Mouse (Mus musculus) gastrocnemius, postnatal 36 days (tissue): Measurements from ENCODE around the gene Fam117a. TPM values are rescaled to one million over a fixed set of nuclear protein-coding genes. Genes with fewer than 3 reads are reported as not detected.

Experiments used
- DNase-seq, 2 experiments: peaks; one replicate each; pipeline ENCODE4 v3.0.0; 2022
- intact Hi-C: fragments of 180-260 bp; cut with DNase I; formaldehyde crosslinking; loops from one replicate; pipeline ENCODE4 v1.15.1; 2025
- total RNA-seq, 2 experiments: library from RNA; stranded (reverse); gene quantifications; 2 replicates each; pipeline ENCODE4 v1.2.3; 2021

The Fam117a gene
- total RNA-seq, 2 experiments from 2014 or later: 2.0 to 2.2 TPM

DNA sequence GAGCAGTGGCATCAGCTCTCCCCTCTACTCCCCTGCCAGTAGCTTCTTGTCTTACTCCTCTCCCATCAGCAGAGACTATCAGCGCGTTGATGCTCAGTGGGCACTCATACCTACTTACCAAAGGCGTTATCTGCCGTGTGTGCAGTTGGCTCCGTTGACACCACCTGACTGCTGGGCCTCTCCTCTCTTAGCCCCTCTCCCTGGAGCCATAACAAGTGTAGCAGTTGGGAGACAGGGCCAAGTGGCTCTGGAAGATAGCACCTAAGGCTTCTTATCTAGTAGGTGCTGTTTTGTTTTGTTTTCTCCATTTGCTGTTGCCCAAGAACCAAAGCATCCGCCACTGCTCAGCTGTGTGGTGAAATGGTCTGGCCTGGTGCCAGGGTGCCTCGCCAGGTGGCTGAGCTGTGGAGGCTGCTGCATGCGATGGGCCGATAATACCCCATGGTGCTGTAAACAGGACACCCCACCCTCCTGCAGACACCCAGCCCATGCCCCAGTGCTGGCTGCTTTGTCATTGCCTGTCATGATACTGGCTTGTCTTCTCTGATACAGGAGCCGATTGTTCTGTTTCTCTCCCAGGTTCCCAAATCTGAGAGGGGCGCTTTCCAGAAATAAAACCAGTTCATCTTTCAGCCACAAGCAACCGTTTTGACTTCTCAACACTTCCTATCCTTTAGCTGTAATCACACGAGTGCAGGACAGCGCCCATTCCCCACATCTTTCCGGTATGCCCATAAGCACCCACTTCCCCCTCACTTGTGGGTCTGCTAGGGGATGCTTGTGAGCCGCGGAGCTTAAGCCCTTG lies 19.9 kb downstream of the Fam117a start:
- intact Hi-C loops: no loop called here
- peak; percentile 59 to 64 for DNase-seq

DNA sequence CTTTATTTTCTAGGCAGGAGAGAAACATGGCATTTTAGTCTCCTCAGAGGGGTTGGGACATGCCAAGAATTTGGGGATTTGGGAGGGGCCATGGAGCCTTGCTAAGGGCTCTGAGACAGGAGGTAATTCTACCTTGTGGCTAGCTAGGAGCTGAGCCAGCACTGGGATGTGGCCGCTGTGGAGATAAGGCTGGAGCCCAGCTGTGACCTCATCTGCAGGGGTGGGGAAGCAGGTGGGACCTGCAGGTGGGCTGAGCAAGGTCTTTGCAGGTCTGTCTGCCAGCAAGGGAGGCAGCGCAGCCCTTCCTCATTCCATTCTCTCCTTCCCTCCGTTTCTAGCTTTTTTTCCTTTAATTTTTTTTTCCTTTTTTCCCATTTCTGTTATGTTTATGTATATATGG lies 21.4 kb downstream of the Fam117a start:
- intact Hi-C loops: no loop called here
- DNase-seq: no peak

DNA sequence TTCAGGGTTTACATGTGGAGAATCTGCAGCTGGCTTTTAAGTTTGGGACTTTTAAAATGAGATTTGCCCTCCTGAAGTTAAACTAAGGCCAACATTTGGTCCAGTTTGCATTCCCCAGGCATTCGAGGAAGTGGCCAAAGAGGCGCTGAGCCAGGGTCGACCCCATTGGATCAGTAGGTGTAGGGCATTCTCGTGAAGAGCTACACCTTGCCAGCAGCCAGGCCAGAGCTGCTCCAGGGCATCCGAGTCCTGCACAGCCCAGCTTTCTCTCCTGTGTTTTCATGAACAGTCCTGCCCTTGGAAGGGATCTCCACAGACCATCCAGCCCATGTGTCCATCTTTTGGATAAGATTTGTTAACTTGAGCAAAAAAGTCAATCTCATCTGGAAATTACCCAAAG lies 27.6 kb downstream of the Fam117a start:
- intact Hi-C loops: no loop called here

GRCm38 (mm10) chr11:95365596-95365995 lies 28.8 kb downstream of the Fam117a start:
- intact Hi-C loops: loop anchor here (5.0 kb wide), 1 partner anchor 33 kb away; no protein-coding TSS in a partner anchor
- peak; percentile 79 to 89 for DNase-seq

More for the DNA sequence above, 27.6 kb downstream of the Fam117a start:
- DNase-seq: no peak

DNA sequence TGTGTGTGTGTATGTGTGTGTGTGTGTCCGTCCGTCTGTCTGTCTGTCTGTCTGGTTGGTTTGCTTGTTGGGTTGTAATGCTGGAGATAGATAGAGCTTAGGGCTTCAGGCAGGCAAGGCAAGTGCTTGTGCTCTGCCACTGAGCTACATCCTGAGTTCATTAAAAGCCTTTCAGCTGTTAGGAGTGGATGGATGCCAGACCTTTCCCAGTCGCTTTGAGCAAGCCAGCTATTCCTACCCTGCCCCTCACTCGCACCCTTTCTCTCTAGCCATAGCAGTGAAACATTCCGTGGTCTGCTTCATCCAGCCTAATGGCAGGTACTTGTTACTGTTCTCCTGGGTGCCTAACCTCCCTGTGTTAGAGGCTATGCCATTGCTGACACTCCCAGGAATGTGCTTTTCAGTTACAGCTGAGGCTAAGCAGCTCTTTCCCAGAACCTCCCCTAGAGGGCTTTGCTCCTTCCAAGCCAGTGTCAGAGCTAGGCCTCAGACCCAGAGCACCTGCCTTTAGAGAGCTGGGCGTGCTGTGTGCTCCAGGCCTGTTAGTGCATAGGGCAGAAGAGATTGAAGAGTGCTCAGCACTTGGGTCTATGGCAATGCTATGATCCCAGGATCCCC lies 29.6 kb downstream of the Fam117a start:
- intact Hi-C loops: loop anchor here (5.0 kb wide), 1 partner anchor 34 kb away; no protein-coding TSS in a partner anchor
- no peak for DNase-seq

DNA sequence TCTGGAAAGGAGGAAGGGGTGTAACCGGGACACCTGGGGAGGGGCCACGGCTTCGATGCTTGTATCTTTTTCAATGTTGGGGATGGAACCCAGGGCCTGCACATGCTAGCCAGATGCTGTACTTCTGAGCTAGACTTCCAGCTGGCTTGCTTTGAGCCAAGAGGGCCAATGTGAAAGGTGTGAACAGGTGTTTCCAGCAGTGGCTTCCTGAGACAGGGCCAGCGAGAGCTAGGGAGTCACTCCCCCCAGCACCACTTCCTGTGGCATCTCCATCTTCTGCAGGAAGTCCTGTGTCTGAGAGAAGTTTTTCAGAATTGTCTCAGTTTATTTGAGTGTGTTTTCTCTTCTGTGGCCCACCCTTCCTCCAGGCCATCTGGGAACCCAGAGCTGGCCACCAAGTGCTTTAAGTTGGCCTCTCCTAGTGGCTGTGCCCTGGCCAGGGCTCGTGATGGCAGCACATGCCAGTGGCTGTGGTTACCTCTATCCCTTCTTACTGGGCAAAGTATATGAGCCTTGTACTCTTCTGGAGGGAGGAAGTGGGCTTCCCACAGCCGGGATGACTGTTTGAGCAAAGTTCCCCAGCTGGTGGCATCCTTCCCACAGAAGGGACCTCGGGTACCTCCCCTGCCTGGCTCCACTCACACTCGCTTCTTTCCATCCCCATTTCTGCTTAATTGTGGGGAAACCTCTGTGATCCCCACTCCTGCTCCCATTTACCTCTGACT lies 30.4 kb downstream of the Fam117a start:
- intact Hi-C loops: loop anchor here (5.0 kb wide), 1 partner anchor 35 kb away; no protein-coding TSS in a partner anchor
- no peak for DNase-seq

- intact Hi-C loops: loop anchor here (5.0 kb wide), 1 partner anchor 36 kb away; no protein-coding TSS in a partner anchor
- no peak for DNase-seq
Observed at GRCm38 (mm10) chr11:95368231-95368823, 31.5 kb downstream of the Fam117a start.

DNA sequence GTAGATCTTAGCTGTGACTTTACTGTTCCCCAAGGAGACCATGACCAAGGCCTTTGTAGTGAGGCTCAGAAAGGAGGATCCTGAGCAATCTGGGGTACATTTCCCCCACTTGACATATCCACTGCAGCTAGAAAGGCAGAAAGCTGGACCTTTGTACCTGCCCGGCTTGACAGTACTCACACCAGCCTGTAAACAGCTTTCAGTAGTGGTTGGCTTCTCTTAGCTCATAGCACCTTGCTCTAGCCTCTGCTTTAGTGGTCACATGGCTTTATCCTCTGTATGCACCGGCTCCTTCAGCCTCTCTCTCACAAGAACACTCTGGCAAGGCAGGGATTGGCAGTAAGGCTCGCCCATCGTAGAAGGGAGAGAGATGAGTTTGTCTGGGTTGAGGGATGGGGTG lies 32.1 kb downstream of the Fam117a start:
- DNase-seq: no peak
- intact Hi-C loops: loop anchor here (5.0 kb wide), 1 partner anchor 37 kb away; no protein-coding TSS in a partner anchor

GRCm38 (mm10) chr11:95369964-95370890 lies 33.4 kb downstream of the Fam117a start:
- intact Hi-C loops: loop anchor here (5.0 to 10.0 kb wide), 2 partner anchors 38 to 245 kb away; partner anchors contain the start of gene Dlx3
- peak; percentile 60 to 64 for DNase-seq

DNA sequence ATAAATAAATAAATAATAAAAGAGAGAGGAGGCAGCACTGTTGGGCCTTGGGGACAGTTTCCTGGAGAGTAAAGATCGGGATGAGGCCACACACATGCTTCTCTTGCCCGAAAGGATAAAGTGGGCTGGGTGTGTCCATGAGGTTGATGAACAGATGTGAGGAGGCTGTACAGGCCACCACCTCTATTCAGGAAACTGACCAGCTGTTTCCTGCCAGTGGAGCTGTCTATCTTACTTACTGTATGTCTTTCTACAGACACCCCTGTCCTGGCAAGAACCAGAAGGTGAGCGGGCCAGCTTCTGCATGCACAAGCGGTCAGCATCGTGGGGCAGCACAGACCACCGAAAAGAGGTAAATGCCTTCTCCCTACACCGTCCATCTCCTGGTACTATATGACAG lies 34.4 kb downstream of the Fam117a start:
- intact Hi-C loops: loop anchor here (10.0 kb wide), 1 partner anchor 246 kb away; the partner anchor contains the start of gene Dlx3
- no peak for DNase-seq

DNA sequence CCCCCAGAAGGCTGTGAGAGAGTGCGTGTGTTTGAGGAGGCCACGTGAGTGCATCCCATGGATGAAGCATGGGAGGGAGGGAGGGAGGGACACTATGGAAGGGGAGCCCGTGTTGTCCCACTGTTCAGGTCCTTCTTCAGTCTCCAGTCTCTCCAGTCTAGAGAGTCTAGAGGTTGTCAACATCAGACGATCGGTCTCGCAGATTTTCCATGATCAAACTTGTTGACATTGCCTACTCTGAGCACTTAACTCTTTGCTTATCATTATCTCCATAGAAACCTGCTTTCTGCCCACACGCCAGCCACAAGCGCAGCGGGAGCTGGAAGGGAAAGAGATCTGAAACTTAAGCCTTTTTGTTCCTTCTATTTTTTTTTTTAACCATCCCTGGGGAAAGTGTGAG lies 42.1 kb downstream of the Fam117a start:
- intact Hi-C loops: loop anchor here (10.0 kb wide), 1 partner anchor 254 kb away; the partner anchor contains the start of gene Dlx3
- DNase-seq: no peak

DNA sequence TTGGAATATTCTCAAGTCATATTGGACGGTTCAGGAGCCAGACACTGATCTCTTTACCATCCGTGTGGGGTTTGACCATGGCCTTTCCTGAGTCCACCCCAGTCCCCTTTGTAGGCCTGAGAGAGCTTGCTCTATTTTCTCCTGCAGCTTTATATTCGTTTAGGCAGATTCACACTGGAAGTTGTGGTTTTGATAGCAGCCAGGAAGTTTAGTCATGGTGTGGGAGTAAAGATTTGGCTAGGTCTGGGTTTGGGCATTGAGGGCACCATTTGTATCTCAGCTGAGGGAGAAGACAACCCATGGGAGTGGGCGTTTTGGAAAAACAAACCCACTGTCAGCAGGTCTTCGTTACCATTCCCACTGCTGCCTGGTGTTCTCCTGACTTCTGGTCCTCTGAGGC lies 42.7 kb downstream of the Fam117a start:
- intact Hi-C loops: loop anchor here (10.0 kb wide), 1 partner anchor 255 kb away; the partner anchor contains the start of gene Dlx3
- DNase-seq: no peak

- intact Hi-C loops: loop anchor here (5.0 to 10.0 kb wide), 3 partner anchors 63 to 264 kb away; partner anchors contain the start of gene Ngfr
- DNase-seq: no peak
Observed at GRCm38 (mm10) chr11:95380711-95381110, 43.9 kb downstream of the Fam117a start.

DNA sequence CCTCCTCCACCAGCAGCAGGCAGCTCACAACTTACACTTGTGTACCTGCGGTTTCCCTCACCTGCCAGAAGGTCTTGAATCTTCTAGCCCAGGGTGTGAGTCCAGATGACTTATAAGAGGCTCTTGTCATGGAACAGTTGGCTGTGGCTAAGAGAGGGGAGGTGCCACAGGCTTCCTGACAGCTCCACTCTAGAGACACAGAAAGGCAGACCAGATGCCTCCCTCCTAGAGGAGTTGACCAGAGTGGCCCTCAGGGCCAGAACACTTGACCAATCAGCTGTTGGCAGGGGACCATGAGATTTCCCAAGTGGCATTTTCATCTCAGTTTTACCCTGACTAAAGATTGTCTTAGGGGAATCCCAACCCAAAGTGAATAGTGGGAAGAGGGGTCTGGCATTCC lies 44.3 kb downstream of the Fam117a start:
- no peak for DNase-seq
- intact Hi-C loops: loop anchor here (5.0 to 10.0 kb wide), 3 partner anchors 64 to 264 kb away; partner anchors contain the start of gene Ngfr

GRCm38 (mm10) chr11:95383331-95383986 lies 46.6 kb downstream of the Fam117a start:
- intact Hi-C loops: loop anchor here (5.0 to 10.0 kb wide), 3 partner anchors 66 to 261 kb away; partner anchors contain the start of gene Ngfr
- DNase-seq: peak in 1 of 2 experiments; percentile 46

GRCm38 (mm10) chr11:95384004-95384318 lies 47.1 kb downstream of the Fam117a start:
- intact Hi-C loops: loop anchor here (5.0 to 10.0 kb wide), 3 partner anchors 67 to 261 kb away; partner anchors contain the start of gene Ngfr
- DNase-seq: no peak

DNA sequence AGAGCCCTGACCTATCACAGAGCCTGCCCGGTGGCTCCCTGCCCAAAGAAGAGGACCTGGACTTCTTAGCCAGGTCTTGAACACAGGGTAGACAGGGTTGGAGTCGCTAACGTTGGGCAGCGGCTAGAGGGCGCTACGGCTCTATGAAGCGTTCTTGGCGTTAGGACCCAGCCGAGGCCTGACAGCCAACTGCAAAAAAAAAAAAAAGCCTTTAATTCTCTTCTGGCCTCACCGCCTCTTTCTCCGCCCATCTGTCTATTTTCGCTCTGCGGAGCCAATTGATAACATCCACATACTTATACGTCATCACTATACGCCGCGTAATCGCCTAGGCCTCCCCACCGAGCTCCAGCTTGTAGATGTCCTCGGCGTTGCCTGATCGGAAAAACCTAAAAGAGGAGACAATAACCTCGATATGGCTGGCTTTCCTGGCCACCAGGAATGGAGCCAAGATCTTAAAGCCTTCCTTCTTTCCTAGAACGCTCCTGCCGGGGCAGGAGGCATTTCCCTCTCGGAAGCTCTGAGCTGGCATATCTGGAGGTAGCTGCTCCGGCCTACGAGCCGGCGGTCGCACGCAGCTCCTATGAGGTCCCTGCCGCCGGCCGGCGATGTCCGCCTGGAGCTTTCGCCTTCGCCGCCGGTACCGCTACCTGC lies 47.6 kb downstream of the Fam117a start, which contains the start of gene Slc35b1:
TSS of gene Slc35b1 (plus strand) at position 374 of the 654 bp plus-strand sequence.
- intact Hi-C loops: loop anchor here (5.0 to 10.0 kb wide), 3 partner anchors 67 to 260 kb away; partner anchors contain the start of gene Ngfr
- DNase-seq: peak; percentile 84 to 94

DNA sequence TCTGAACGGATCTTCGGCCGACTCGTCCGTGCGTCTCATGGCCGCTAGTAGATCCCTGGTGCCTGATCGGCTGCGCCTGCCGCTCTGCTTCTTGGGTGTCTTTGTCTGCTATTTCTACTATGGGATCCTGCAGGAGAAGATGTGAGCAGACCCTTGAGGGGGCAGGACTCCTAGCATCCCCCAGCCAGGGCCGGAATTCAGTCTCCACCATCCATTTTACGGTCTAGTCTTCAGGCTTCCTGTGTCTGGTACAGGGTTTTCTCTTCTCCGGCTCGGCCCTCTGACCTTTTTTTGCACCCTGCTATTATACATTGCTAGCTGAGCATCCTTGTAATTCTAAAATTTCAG lies 48.1 kb downstream of the Fam117a start:
- DNase-seq: no peak
- intact Hi-C loops: loop anchor here (5.0 to 10.0 kb wide), 4 partner anchors 68 to 260 kb away; partner anchors contain the start of genes Ngfr and Nxph3
